Mouse (Mus musculus) olfactory bulb, adult 2 months (tissue): ENCODE measurements around the gene Hivep2.

Experiments used
- CTCF ChIP-seq: fragments of 200-500 bp; IDR thresholded peaks from 2 replicates; pipeline ENCODE4 v1.5.1; 2012; ENCODE audit warnings: low read depth, mild to moderate bottlenecking, low read length, moderate library complexity; ENCODE audit not compliant: insufficient read depth
- POLR2A ChIP-seq: fragments of 200-500 bp; IDR thresholded peaks from 2 replicates; pipeline ENCODE4 v1.6.1; 2012; ENCODE audit warnings: mild to moderate bottlenecking, low read depth, low read length, moderate library complexity; ENCODE audit not compliant: insufficient read depth

DNA sequence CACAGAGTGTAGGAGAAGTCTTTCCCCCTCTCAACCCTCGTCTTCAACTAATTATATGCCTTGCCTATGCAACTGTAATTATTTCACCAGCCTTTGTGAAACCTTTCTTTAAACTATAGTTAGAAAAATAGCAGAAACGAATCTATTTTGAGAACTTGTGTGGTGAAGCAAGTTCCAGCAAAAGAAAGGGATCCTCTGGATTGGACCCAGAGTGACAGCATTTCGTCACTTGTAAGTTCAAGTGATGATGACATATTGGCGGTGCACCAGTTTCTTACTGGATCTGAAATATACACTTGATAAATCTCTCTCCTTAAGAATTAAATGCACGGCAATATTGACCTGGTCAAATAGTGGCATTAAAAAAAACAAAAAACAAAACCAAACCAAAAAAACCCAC is 136.1 kb downstream of the Hivep2 start:
- TF ChIP-seq POLR2A, result no peak
- TF ChIP-seq CTCF, result no peak
